Mouse (Mus musculus): Measurements from ENCODE around the gene Cyp2d11. TPM values are rescaled to one million over a fixed set of nuclear protein-coding genes. Genes with fewer than 3 reads are reported as not detected.

Cyp2d11 gene
- total and polyA plus RNA-seq, 3 experiments: not detected

- no peaks in the 10 kb centered on the region for H3K36me3 ChIP-seq (replicated peaks)
- no peak for TF ChIP-seq GATA2 (IDR thresholded peaks at IDR 0.05; ENCODE audit: borderline replicate concordance, low read depth, low read length)
- no peak for TF ChIP-seq POLR2AphosphoS5 (IDR thresholded peaks at IDR 0.05; ENCODE audit: insufficient replicate concordance, low read depth, low read length)
- TF ChIP-seq CTCF (IDR thresholded peaks at IDR 0.05; ENCODE audit: low read depth, low read length): no peak
- TF ChIP-seq GATA1 (IDR thresholded peaks at IDR 0.05; ENCODE audit: borderline replicate concordance, low read length): no peak
- TF ChIP-seq TAL1 (conservative IDR thresholded peaks at IDR 0.05; ENCODE audit: low read depth, low read length): no peak
- H3K4me1 ChIP-seq (ENCODE audit: insufficient read depth, low read depth, low read length): peaks cover 9% of the 10 kb centered on the region
- H3K9me3 ChIP-seq (replicated peaks): no peaks in the 10 kb centered on the region
- no peak for ATAC-seq (ENCODE audit: extremely low read depth, insufficient number of reproducible peaks, low FRiP score, poor library complexity, severe bottlenecking)
- no peak for DNase-seq (ENCODE audit: low spot score)
- no peak overlapping the region for H3K4me3 ChIP-seq (ENCODE audit: low read depth, low read length)
- H3K27me3 ChIP-seq (ENCODE audit: insufficient read depth, low read length): peaks cover 69% of the 10 kb centered on the region
Measured at GRCm38 (mm10) chr15:82377701-82378100, 16.1 kb downstream of the Cyp2d11 start.

GRCm38 (mm10) chr15:82376393-82377138 lies 17.3 kb downstream of the Cyp2d11 start:
- Histone ChIP-seq H3K27me3 (ENCODE audit: insufficient read depth, low read length) (peaks cover 76% of the 10 kb centered on the region), H3K9me3 (replicated peaks) (no peaks in the 10 kb centered on the region), H3K36me3 (replicated peaks) (no peaks in the 10 kb centered on the region), H3K4me1 (ENCODE audit: insufficient read depth, low read depth, low read length) (peaks cover 9% of the 10 kb centered on the region), H3K4me3 (ENCODE audit: low read depth, low read length) (no peak overlapping the region)
- DNase-seq (ENCODE audit: low spot score): no peak
- ATAC-seq (ENCODE audit: extremely low read depth, insufficient number of reproducible peaks, low FRiP score, poor library complexity, severe bottlenecking): no peak
- TF ChIP-seq GATA2 (IDR thresholded peaks at IDR 0.05; ENCODE audit: borderline replicate concordance, low read depth, low read length) (no peak), CTCF (IDR thresholded peaks at IDR 0.05; ENCODE audit: low read depth, low read length) (no peak), POLR2AphosphoS5 (IDR thresholded peaks at IDR 0.05; ENCODE audit: insufficient replicate concordance, low read depth, low read length) (no peak), GATA1 (IDR thresholded peaks at IDR 0.05; ENCODE audit: borderline replicate concordance, low read length) (no peak), TAL1 (conservative IDR thresholded peaks at IDR 0.05; ENCODE audit: low read depth, low read length) (no peak)

GRCm38 (mm10) chr15:82375855-82376254 lies 18.0 kb downstream of the Cyp2d11 start:
- DNase-seq (ENCODE audit: low spot score) (no peak), ATAC-seq (ENCODE audit: extremely low read depth, insufficient number of reproducible peaks, low FRiP score, poor library complexity, severe bottlenecking) (no peak)
- no peak overlapping the region for H3K4me3 ChIP-seq (ENCODE audit: low read depth, low read length)
- no peaks in the 10 kb centered on the region for H3K36me3 ChIP-seq (replicated peaks)
- peaks cover 9% of the 10 kb centered on the region for H3K4me1 ChIP-seq (ENCODE audit: insufficient read depth, low read depth, low read length)
- H3K27me3 ChIP-seq (ENCODE audit: insufficient read depth, low read length): peaks cover 81% of the 10 kb centered on the region
- no peaks in the 10 kb centered on the region for H3K9me3 ChIP-seq (replicated peaks)
- TF ChIP-seq GATA2 (IDR thresholded peaks at IDR 0.05; ENCODE audit: borderline replicate concordance, low read depth, low read length) (no peak), CTCF (IDR thresholded peaks at IDR 0.05; ENCODE audit: low read depth, low read length) (no peak), GATA1 (IDR thresholded peaks at IDR 0.05; ENCODE audit: borderline replicate concordance, low read length) (no peak), POLR2AphosphoS5 (IDR thresholded peaks at IDR 0.05; ENCODE audit: insufficient replicate concordance, low read depth, low read length) (no peak), TAL1 (conservative IDR thresholded peaks at IDR 0.05; ENCODE audit: low read depth, low read length) (no peak)

GRCm38 (mm10) chr15:82374437-82374836 lies 19.4 kb downstream of the Cyp2d11 start:
- Histone ChIP-seq H3K4me3 (ENCODE audit: low read depth, low read length) (no peak overlapping the region), H3K9me3 (replicated peaks) (no peaks in the 10 kb centered on the region), H3K4me1 (ENCODE audit: insufficient read depth, low read depth, low read length) (no peaks in the 10 kb centered on the region), H3K36me3 (replicated peaks) (no peaks in the 10 kb centered on the region), H3K27me3 (ENCODE audit: insufficient read depth, low read length) (peaks cover 82% of the 10 kb centered on the region)
- TF ChIP-seq GATA2 (IDR thresholded peaks at IDR 0.05; ENCODE audit: borderline replicate concordance, low read depth, low read length) (no peak), POLR2AphosphoS5 (IDR thresholded peaks at IDR 0.05; ENCODE audit: insufficient replicate concordance, low read depth, low read length) (no peak), CTCF (IDR thresholded peaks at IDR 0.05; ENCODE audit: low read depth, low read length) (no peak), TAL1 (conservative IDR thresholded peaks at IDR 0.05; ENCODE audit: low read depth, low read length) (no peak), GATA1 (IDR thresholded peaks at IDR 0.05; ENCODE audit: borderline replicate concordance, low read length) (no peak)
- no peak for DNase-seq (ENCODE audit: low spot score)
- ATAC-seq (ENCODE audit: extremely low read depth, insufficient number of reproducible peaks, low FRiP score, poor library complexity, severe bottlenecking): no peak

GRCm38 (mm10) chr15:82372991-82373390 lies 20.8 kb downstream of the Cyp2d11 start:
- Histone ChIP-seq H3K4me3 (ENCODE audit: low read depth, low read length) (no peak overlapping the region), H3K4me1 (ENCODE audit: insufficient read depth, low read depth, low read length) (no peaks in the 10 kb centered on the region), H3K9me3 (replicated peaks) (no peaks in the 10 kb centered on the region), H3K36me3 (replicated peaks) (no peaks in the 10 kb centered on the region), H3K27me3 (ENCODE audit: insufficient read depth, low read length) (peaks cover 72% of the 10 kb centered on the region)
- ATAC-seq (ENCODE audit: extremely low read depth, insufficient number of reproducible peaks, low FRiP score, poor library complexity, severe bottlenecking): no peak
- no peak for DNase-seq (ENCODE audit: low spot score)
- no peak for TF ChIP-seq GATA1 (IDR thresholded peaks at IDR 0.05; ENCODE audit: borderline replicate concordance, low read length)
- TF ChIP-seq TAL1 (conservative IDR thresholded peaks at IDR 0.05; ENCODE audit: low read depth, low read length): no peak
- no peak for TF ChIP-seq CTCF (IDR thresholded peaks at IDR 0.05; ENCODE audit: low read depth, low read length)
- TF ChIP-seq POLR2AphosphoS5 (IDR thresholded peaks at IDR 0.05; ENCODE audit: insufficient replicate concordance, low read depth, low read length): no peak
- TF ChIP-seq GATA2 (IDR thresholded peaks at IDR 0.05; ENCODE audit: borderline replicate concordance, low read depth, low read length): no peak

- H3K9me3 ChIP-seq (replicated peaks): no peaks in the 10 kb centered on the region
- H3K4me3 ChIP-seq (ENCODE audit: low read depth, low read length): no peak overlapping the region
- no peak for TF ChIP-seq POLR2AphosphoS5 (IDR thresholded peaks at IDR 0.05; ENCODE audit: insufficient replicate concordance, low read depth, low read length)
- no peak for TF ChIP-seq GATA1 (IDR thresholded peaks at IDR 0.05; ENCODE audit: borderline replicate concordance, low read length)
- TF ChIP-seq CTCF (IDR thresholded peaks at IDR 0.05; ENCODE audit: low read depth, low read length): no peak
- no peak for TF ChIP-seq TAL1 (conservative IDR thresholded peaks at IDR 0.05; ENCODE audit: low read depth, low read length)
- TF ChIP-seq GATA2 (IDR thresholded peaks at IDR 0.05; ENCODE audit: borderline replicate concordance, low read depth, low read length): no peak
- DNase-seq (ENCODE audit: low spot score) (no peak), ATAC-seq (ENCODE audit: extremely low read depth, insufficient number of reproducible peaks, low FRiP score, poor library complexity, severe bottlenecking) (no peak)
- H3K4me1 ChIP-seq (ENCODE audit: insufficient read depth, low read depth, low read length): no peaks in the 10 kb centered on the region
- no peaks in the 10 kb centered on the region for H3K36me3 ChIP-seq (replicated peaks)
- peaks cover 67% of the 10 kb centered on the region for H3K27me3 ChIP-seq (ENCODE audit: insufficient read depth, low read length)
Measured at GRCm38 (mm10) chr15:82372446-82372845, 21.4 kb downstream of the Cyp2d11 start.
